ENCODE assay signal across 33 mouse cellular contexts in the genomic region with DNA sequence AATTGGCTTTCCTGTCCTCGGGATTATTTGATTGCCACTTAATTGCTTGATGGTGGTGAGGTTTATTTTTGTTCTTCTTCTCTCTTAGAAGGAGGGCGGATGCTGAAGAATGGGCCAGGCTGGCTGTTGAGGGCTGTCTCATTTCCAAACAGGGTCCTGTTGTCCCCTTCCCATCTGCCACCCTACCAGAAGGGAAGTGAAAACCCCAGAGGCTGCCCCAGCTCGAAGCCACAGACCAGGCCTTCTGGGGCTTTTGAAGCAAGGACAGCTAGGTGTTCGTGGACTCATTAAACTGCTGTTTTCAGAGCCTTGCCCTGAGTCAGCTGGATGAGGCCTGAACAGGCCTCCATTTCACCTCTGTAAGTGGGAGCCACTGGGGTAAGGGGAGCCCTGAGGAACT.
"Had no signal": no experiment of that assay in that cellular context is flagged by ENCODE, and none has a peak within 500 bp of the region (broad histone marks: within the 10 kb centered on the region; RNA-seq: fewer than 3 reads in every experiment).

No protein-coding gene starts in this region.

- H3K4me1 ChIP-seq: heart, embryonic 12.5 days; heart, embryonic 13.5 days; heart, embryonic 15.5 days; intestine, embryonic 15.5 days had no signal

- DNase-seq: heart, postnatal 10 days; heart, postnatal 14 days; heart, postnatal 36 days; heart, postnatal 4 days; kidney, adult 11 months; kidney, adult 18-20 months; kidney, adult 2 months; kidney, adult 8-10 months; kidney, adult 9 months; kidney, postnatal 10 days; kidney, postnatal 14 days; kidney, postnatal 36 days; kidney, postnatal 4 days; layer of hippocampus, adult 9-11 months; layer of hippocampus, postnatal 36 days had no signal

- H3K9ac ChIP-seq: heart, embryonic 12.5 days; heart, embryonic 13.5 days; heart, embryonic 15.5 days; hindbrain, embryonic 12.5 days; hindbrain, embryonic 13.5 days; hindbrain, embryonic 14.5 days; hindbrain, embryonic 15.5 days; intestine, embryonic 15.5 days; kidney, embryonic 15.5 days had no signal

- H3K27ac ChIP-seq: heart, embryonic 13.5 days; heart, embryonic 15.5 days; hindbrain, embryonic 10.5 days; hindbrain, embryonic 12.5 days; hindbrain, embryonic 13.5 days; hindbrain, embryonic 14.5 days; hindbrain, embryonic 15.5 days; hindbrain, postnatal 0 days; intestine, embryonic 15.5 days; kidney, embryonic 15.5 days; kidney, postnatal 0 days; layer of hippocampus, adult 2 months; left cerebral cortex, adult 2 months had no signal

- H3K27me3 ChIP-seq: heart, embryonic 13.5 days; heart, embryonic 15.5 days; hindbrain, embryonic 12.5 days; hindbrain, embryonic 13.5 days; hindbrain, embryonic 15.5 days; intestine, embryonic 15.5 days had no signal

- H3K4me2 ChIP-seq: heart, embryonic 12.5 days; heart, embryonic 13.5 days; heart, embryonic 15.5 days; hindbrain, embryonic 12.5 days; hindbrain, embryonic 13.5 days; hindbrain, embryonic 14.5 days; hindbrain, embryonic 15.5 days; intestine, embryonic 15.5 days; kidney, embryonic 15.5 days had no signal

- H3K36me3 ChIP-seq: heart, embryonic 12.5 days; heart, embryonic 13.5 days; heart, embryonic 15.5 days; hindbrain, embryonic 10.5 days; hindbrain, embryonic 12.5 days; hindbrain, embryonic 13.5 days; hindbrain, embryonic 15.5 days; intestine, embryonic 15.5 days; kidney, embryonic 15.5 days had no signal

- H3K4me3 ChIP-seq: heart, embryonic 12.5 days; heart, embryonic 13.5 days; heart, embryonic 15.5 days; hindbrain, embryonic 10.5 days; hindbrain, embryonic 12.5 days; hindbrain, embryonic 13.5 days; hindbrain, embryonic 15.5 days; intestine, embryonic 15.5 days; kidney, embryonic 15.5 days; layer of hippocampus, adult 2 months; left cerebral cortex, adult 2 months had no signal

- ATAC-seq: hindbrain, embryonic 16.5 days; hindbrain, postnatal 0 days; inflammation-experienced regulatory T-cells, adult 6 months; intestine, embryonic 15.5 days; intestine, embryonic 16.5 days; intestine, postnatal 0 days had no signal

- H3K9me3 ChIP-seq: heart, embryonic 12.5 days; heart, embryonic 13.5 days; heart, embryonic 15.5 days; hindbrain, embryonic 10.5 days; hindbrain, embryonic 12.5 days; hindbrain, embryonic 13.5 days; hindbrain, embryonic 15.5 days; intestine, embryonic 15.5 days; kidney, embryonic 15.5 days had no signal
